Mouse (Mus musculus): ENCODE data around the gene Prss46. TPM values are rescaled to one million over a fixed set of nuclear protein-coding genes. Genes with fewer than 3 reads are reported as not detected.
A peak's percentile ranks its signal among the peaks of the same experiment; 100 is the strongest.

The Prss46 gene
- polyA plus RNA-seq, 1 experiment from 2014 or later = not detected

- no peak within 1 kb of the TSS for H3K4me3 ChIP-seq (replicated peaks)
- peaks cover 6% of the 10 kb centered on the region for H3K27me3 ChIP-seq
- no peak for ATAC-seq (ENCODE audit: insufficient number of reproducible peaks, low FRiP score, low TSS enrichment, low read depth)
- H3K9ac ChIP-seq = no peak within 1 kb of the TSS
- no peak within 1 kb of the TSS for H3K4me2 ChIP-seq (replicated peaks)
- 0 out of 2 replicates have a peak within 1 kb of the TSS, but pooled peaks have one; percentile 7 for H3K27ac ChIP-seq (replicated peaks)
- WGBS = 62% methylated on average over 3 of the region's 3 CpGs
- H3K4me1 ChIP-seq = 0 out of 2 replicates have a peak, but pooled peaks cover 3% of the 10 kb centered on the region
- H3K9me3 ChIP-seq (replicated peaks) = no peaks in the 10 kb centered on the region
- no peaks in the 10 kb centered on the region for H3K36me3 ChIP-seq
Observed at GRCm38 (mm10) chr9:110826390-110826789, 17.9 kb upstream of the Prss46 start, which contains the start of gene Prss43. Gene Prss43 (plus strand): TSS chr9:110826690.

- no peaks in the 10 kb centered on the region for H3K36me3 ChIP-seq
- no peak overlapping the region for H3K9ac ChIP-seq
- 72% methylated on average over 5 of the region's 5 CpGs for WGBS
- peaks cover 3% of the 10 kb centered on the region for H3K27me3 ChIP-seq
- H3K9me3 ChIP-seq (replicated peaks) = no peaks in the 10 kb centered on the region
- H3K27ac ChIP-seq (replicated peaks) = no peak overlapping the region
- no peaks in the 10 kb centered on the region for H3K4me1 ChIP-seq
- H3K4me2 ChIP-seq (replicated peaks) = no peak overlapping the region
- no peak for ATAC-seq (ENCODE audit: insufficient number of reproducible peaks, low FRiP score, low TSS enrichment, low read depth)
- H3K4me3 ChIP-seq (replicated peaks) = no peak overlapping the region
Observed at GRCm38 (mm10) chr9:110833021-110833420, 11.3 kb upstream of the Prss46 start.

GRCm38 (mm10) chr9:110834411-110834810 lies 9.9 kb upstream of the Prss46 start, which contains the start of gene Prss45:
Gene Prss45 (plus strand): TSS chr9:110834588.
- Histone ChIP-seq H3K9ac (no peak within 1 kb of the TSS), H3K9me3 (replicated peaks) (no peaks in the 10 kb centered on the region), H3K4me1 (no peaks in the 10 kb centered on the region), H3K36me3 (no peaks in the 10 kb centered on the region), H3K4me3 (replicated peaks) (no peak within 1 kb of the TSS), H3K27ac (replicated peaks) (no peak within 1 kb of the TSS), H3K27me3 (no peaks in the 10 kb centered on the region; the same call in 1 of the 2 replicates), H3K4me2 (replicated peaks) (no peak within 1 kb of the TSS)
- no peak for ATAC-seq (ENCODE audit: insufficient number of reproducible peaks, low FRiP score, low TSS enrichment, low read depth)
- 72% methylated on average over 19 of the region's 19 CpGs for WGBS

- no peaks in the 10 kb centered on the region for H3K4me1 ChIP-seq
- no peak overlapping the region for H3K4me2 ChIP-seq (replicated peaks)
- H3K36me3 ChIP-seq = no peaks in the 10 kb centered on the region
- no peaks in the 10 kb centered on the region; the same call in 1 of the 2 replicates for H3K27me3 ChIP-seq
- no peak overlapping the region for H3K4me3 ChIP-seq (replicated peaks)
- no peak for ATAC-seq (ENCODE audit: insufficient number of reproducible peaks, low FRiP score, low TSS enrichment, low read depth)
- WGBS = 41% methylated on average over 10 of the region's 10 CpGs
- H3K9ac ChIP-seq = no peak overlapping the region
- no peaks in the 10 kb centered on the region for H3K9me3 ChIP-seq (replicated peaks)
- H3K27ac ChIP-seq (replicated peaks) = no peak overlapping the region
Observed at GRCm38 (mm10) chr9:110834961-110835360, 9.3 kb upstream of the Prss46 start.

GRCm38 (mm10) chr9:110836112-110836511 lies 8.2 kb upstream of the Prss46 start:
- H3K4me2 ChIP-seq (replicated peaks) = no peak overlapping the region

GRCm38 (mm10) chr9:110840905-110841304 lies 3.4 kb upstream of the Prss46 start:
- Histone ChIP-seq H3K36me3 (no peaks in the 10 kb centered on the region), H3K9me3 (replicated peaks) (no peaks in the 10 kb centered on the region)
- ATAC-seq (ENCODE audit: insufficient number of reproducible peaks, low FRiP score, low TSS enrichment, low read depth) = no peak

More at GRCm38 (mm10) chr9:110836112-110836511, 8.2 kb upstream of the Prss46 start:
- H3K27ac ChIP-seq (replicated peaks) = no peak overlapping the region
- H3K4me3 ChIP-seq (replicated peaks) = no peak overlapping the region
- no peaks in the 10 kb centered on the region; the same call in 1 of the 2 replicates for H3K27me3 ChIP-seq
- H3K4me1 ChIP-seq = no peaks in the 10 kb centered on the region
- no peak for ATAC-seq (ENCODE audit: insufficient number of reproducible peaks, low FRiP score, low TSS enrichment, low read depth)
- WGBS = 48% methylated on average over 2 of the region's 2 CpGs
- H3K9me3 ChIP-seq (replicated peaks) = no peaks in the 10 kb centered on the region
- no peaks in the 10 kb centered on the region for H3K36me3 ChIP-seq
- H3K9ac ChIP-seq = no peak overlapping the region

GRCm38 (mm10) chr9:110841438-110841837 lies 2.9 kb upstream of the Prss46 start:
- no peak for ATAC-seq (ENCODE audit: insufficient number of reproducible peaks, low FRiP score, low TSS enrichment, low read depth)
- H3K9me3 ChIP-seq (replicated peaks) = no peaks in the 10 kb centered on the region
- WGBS = 53% methylated on average over 2 of the region's 2 CpGs

More at GRCm38 (mm10) chr9:110840905-110841304, 3.4 kb upstream of the Prss46 start:
- 79% methylated on average over 6 of the region's 6 CpGs for WGBS
- Histone ChIP-seq H3K27me3 (no peaks in the 10 kb centered on the region), H3K4me1 (no peaks in the 10 kb centered on the region), H3K4me2 (replicated peaks) (no peak overlapping the region), H3K27ac (replicated peaks) (no peak overlapping the region), H3K9ac (no peak overlapping the region), H3K4me3 (replicated peaks) (no peak overlapping the region)

GRCm38 (mm10) chr9:110849162-110849561 lies 4.9 kb downstream of the Prss46 start:
- Histone ChIP-seq H3K4me2 (replicated peaks) (no peak overlapping the region), H3K4me3 (replicated peaks) (no peak overlapping the region), H3K9ac (no peak overlapping the region), H3K4me1 (no peaks in the 10 kb centered on the region), H3K27ac (replicated peaks) (no peak overlapping the region), H3K36me3 (no peaks in the 10 kb centered on the region), H3K27me3 (no peaks in the 10 kb centered on the region), H3K9me3 (replicated peaks) (no peaks in the 10 kb centered on the region)
- 71% methylated on average over 7 of the region's 7 CpGs for WGBS
- ATAC-seq (ENCODE audit: insufficient number of reproducible peaks, low FRiP score, low TSS enrichment, low read depth) = no peak

More at GRCm38 (mm10) chr9:110841438-110841837, 2.9 kb upstream of the Prss46 start:
- Histone ChIP-seq H3K4me3 (replicated peaks) (no peak overlapping the region), H3K27me3 (no peaks in the 10 kb centered on the region), H3K4me1 (no peaks in the 10 kb centered on the region), H3K27ac (replicated peaks) (no peak overlapping the region), H3K36me3 (no peaks in the 10 kb centered on the region), H3K9ac (no peak overlapping the region), H3K4me2 (replicated peaks) (no peak overlapping the region)

GRCm38 (mm10) chr9:110855903-110856302 lies 11.6 kb downstream of the Prss46 start:
- peaks cover 9% of the 10 kb centered on the region for H3K4me1 ChIP-seq
- H3K4me3 ChIP-seq (replicated peaks) = no peak overlapping the region
- H3K36me3 ChIP-seq = no peaks in the 10 kb centered on the region
- no peaks in the 10 kb centered on the region for H3K9me3 ChIP-seq (replicated peaks)
- H3K9ac ChIP-seq = no peak overlapping the region
- peaks cover 29% of the 10 kb centered on the region for H3K27me3 ChIP-seq
- no peak for ATAC-seq (ENCODE audit: insufficient number of reproducible peaks, low FRiP score, low TSS enrichment, low read depth)
- WGBS = 75% methylated on average over 7 of the region's 7 CpGs
- H3K4me2 ChIP-seq (replicated peaks) = no peak overlapping the region
- no peak overlapping the region for H3K27ac ChIP-seq (replicated peaks)

- no peak overlapping the region for H3K4me3 ChIP-seq (replicated peaks)
- no peak overlapping the region for H3K9ac ChIP-seq
- H3K4me1 ChIP-seq = peaks cover 9% of the 10 kb centered on the region
- 51% methylated on average over 4 of the region's 4 CpGs for WGBS
- no peaks in the 10 kb centered on the region for H3K9me3 ChIP-seq (replicated peaks)
- peaks cover 29% of the 10 kb centered on the region for H3K27me3 ChIP-seq
- H3K4me2 ChIP-seq (replicated peaks) = no peak overlapping the region
- no peaks in the 10 kb centered on the region for H3K36me3 ChIP-seq
- no peak for ATAC-seq (ENCODE audit: insufficient number of reproducible peaks, low FRiP score, low TSS enrichment, low read depth)
- no peak overlapping the region for H3K27ac ChIP-seq (replicated peaks)
Observed at GRCm38 (mm10) chr9:110856920-110857319, 12.6 kb downstream of the Prss46 start.

- peak within 1 kb of the TSS; percentile 62 for H3K4me2 ChIP-seq (replicated peaks)
- peaks cover 29% of the 10 kb centered on the region for H3K27me3 ChIP-seq
- no peaks in the 10 kb centered on the region for H3K36me3 ChIP-seq
- H3K27ac ChIP-seq (replicated peaks) = no peak within 1 kb of the TSS
- no peak for ATAC-seq (ENCODE audit: insufficient number of reproducible peaks, low FRiP score, low TSS enrichment, low read depth)
- H3K9ac ChIP-seq = 0 out of 2 replicates have a peak within 1 kb of the TSS, but pooled peaks have one; percentile 10
- peaks cover 9% of the 10 kb centered on the region for H3K4me1 ChIP-seq
- 9% methylated on average over 50 of the region's 50 CpGs for WGBS
- H3K4me3 ChIP-seq (replicated peaks) = peak within 1 kb of the TSS; percentile 30
- H3K9me3 ChIP-seq (replicated peaks) = no peaks in the 10 kb centered on the region
Observed at GRCm38 (mm10) chr9:110857781-110858472, 13.6 kb downstream of the Prss46 start, which contains the start of gene Prss50. Gene Prss50 (plus strand): TSS chr9:110857967.

Measured in embryonic facial prominence, embryonic 15.5 days (tissue).